Mouse (Mus musculus) brain, embryonic 14.5 days (tissue): ENCODE measurements at regions not wholly inside any gene's neighbourhood (a gene's known extent, or its start where the extent isn't known, plus 50 kb on each side); places are given as distances from the start of the nearest gene placed in this dataset.

Experiments
- DNase-seq: peaks from one replicate; pipeline ENCODE4 v3.0.0-alpha.2; 2011; ENCODE audit warnings: low read depth
- CTCF ChIP-seq: fragments of 200-500 bp; IDR thresholded peaks from 2 replicates; pipeline ENCODE4 v1.5.1; 2012; ENCODE audit warnings: inconsistent platforms, mild to moderate bottlenecking, moderate library complexity, borderline replicate concordance; ENCODE audit not compliant: insufficient read depth, insufficient read length; ENCODE audit errors: extremely low read depth
- POLR2A ChIP-seq: fragments of 200-500 bp; IDR thresholded peaks from 2 replicates; pipeline ENCODE4 v1.6.1; 2012; ENCODE audit warnings: mild to moderate bottlenecking, inconsistent platforms, borderline replicate concordance; ENCODE audit not compliant: poor library complexity, insufficient read depth, insufficient read length, severe bottlenecking; ENCODE audit errors: extremely low read depth

- TF ChIP-seq CTCF: no peak
- TF ChIP-seq POLR2A: no peak
Measured at GRCm38 (mm10) chr6:99895558-99895957, 169.4 kb upstream of the Prok2 start.

GRCm38 (mm10) chr6:99893936-99894335 is 167.7 kb upstream of the Prok2 start:
- TF ChIP-seq CTCF (no peak), POLR2A (no peak)
- no peak for DNase-seq

More at GRCm38 (mm10) chr6:99895558-99895957, 169.4 kb upstream of the Prok2 start:
- no peak for DNase-seq

GRCm38 (mm10) chr6:99892204-99892603 is 166.0 kb upstream of the Prok2 start:
- DNase-seq: no peak
- no peak for TF ChIP-seq CTCF
- no peak for TF ChIP-seq POLR2A

GRCm38 (mm10) chr6:99891790-99892189 is 165.6 kb upstream of the Prok2 start:
- DNase-seq: peak; percentile 52
- no peak for TF ChIP-seq CTCF
- TF ChIP-seq POLR2A: no peak

GRCm38 (mm10) chr6:99890805-99891204 is 164.6 kb upstream of the Prok2 start:
- DNase-seq: peak; percentile 52
- TF ChIP-seq POLR2A (no peak), CTCF (peak; percentile 23; the same call in 1 of the 2 replicates)

- TF ChIP-seq CTCF: no peak
- no peak for TF ChIP-seq POLR2A
- peak; percentile 64 for DNase-seq
Measured at GRCm38 (mm10) chr6:99889055-99889454, 162.9 kb upstream of the Prok2 start.

- TF ChIP-seq POLR2A (no peak), CTCF (no peak)
- no peak for DNase-seq
Measured at GRCm38 (mm10) chr6:99887904-99888303, 161.7 kb upstream of the Prok2 start.

- DNase-seq: peak; percentile 59
- TF ChIP-seq CTCF (no peak), POLR2A (no peak)
Measured at GRCm38 (mm10) chr6:99884755-99885154, 158.6 kb upstream of the Prok2 start.

- DNase-seq: no peak
- TF ChIP-seq POLR2A (no peak), CTCF (no peak)
Measured at GRCm38 (mm10) chr6:99884054-99884453, 157.9 kb upstream of the Prok2 start.

- no peak for TF ChIP-seq CTCF
- TF ChIP-seq POLR2A: no peak
- peak; percentile 44 for DNase-seq
Measured at GRCm38 (mm10) chr6:99881606-99882005, 155.4 kb upstream of the Prok2 start.

- no peak for DNase-seq
- TF ChIP-seq CTCF (no peak), POLR2A (no peak)
Measured at GRCm38 (mm10) chr6:99874852-99875251, 148.7 kb upstream of the Prok2 start.

- DNase-seq: no peak
- TF ChIP-seq CTCF (no peak), POLR2A (no peak)
Measured at GRCm38 (mm10) chr6:99874029-99874428, 147.8 kb upstream of the Prok2 start.

GRCm38 (mm10) chr6:99866061-99866460 is 139.9 kb upstream of the Prok2 start:
- TF ChIP-seq CTCF: no peak
- no peak for DNase-seq

GRCm38 (mm10) chr6:99864949-99865348 is 138.8 kb upstream of the Prok2 start:
- TF ChIP-seq POLR2A (no peak), CTCF (peak; percentile 46; the same call in 1 of the 2 replicates)
- peak; percentile 91 for DNase-seq

GRCm38 (mm10) chr6:99863418-99863817 is 137.2 kb upstream of the Prok2 start:
- peak; percentile 95 for DNase-seq
- TF ChIP-seq CTCF (peak; percentile 21; the same call in 1 of the 2 replicates), POLR2A (no peak)
